ENCODE assay signal across 35 mouse cellular contexts in the genomic region with DNA sequence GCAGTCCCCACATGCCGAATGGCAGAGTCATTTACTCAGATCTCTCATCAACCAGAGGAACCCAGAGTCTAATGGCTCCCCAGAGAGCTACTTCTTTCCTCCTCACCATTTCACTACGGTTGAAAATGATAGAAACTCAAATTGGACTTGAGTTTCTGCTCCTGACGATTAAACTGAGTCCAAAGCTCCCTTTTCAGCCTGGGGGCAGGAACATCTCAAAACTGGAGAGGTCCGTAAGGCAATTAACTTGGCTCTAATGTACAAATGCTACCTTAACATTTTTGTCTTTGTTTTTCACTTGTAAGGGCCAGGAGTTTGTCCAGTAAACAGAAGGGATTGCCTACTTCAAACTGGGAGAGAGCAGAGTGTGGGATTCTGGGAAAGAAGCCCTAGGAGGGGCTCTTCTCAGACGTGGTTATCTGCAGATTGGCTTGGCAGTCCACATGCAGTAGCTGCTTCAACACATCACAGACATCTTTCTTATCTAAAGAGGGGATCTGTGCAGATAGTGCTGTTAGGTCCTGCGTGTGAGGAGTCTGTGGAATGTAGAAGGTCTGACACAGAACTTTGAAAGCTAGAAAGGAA. TPM values are rescaled to one million over a fixed set of nuclear protein-coding genes. Genes with fewer than 3 reads are reported as not detected.
DNase-seq lines count a peak whose midpoint lies in the region; ATAC-seq lines count a peak whose summit lies in the region.
"Had no signal": no experiment of that assay in that cellular context is flagged by ENCODE, and none has a peak within 500 bp of the region (broad histone marks: within the 10 kb centered on the region; RNA-seq: fewer than 3 reads in every experiment).

No protein-coding gene starts in this region.

- peaks cover 6% of the 10 kb centered on the region; the same call in 1 of the 2 replicates for H3K36me3 ChIP-seq in heart, embryonic 10.5 days
- no peaks in the 10 kb centered on the region for H3K36me3 ChIP-seq in neural tube, embryonic 15.5 days
- H3K36me3 ChIP-seq in embryonic facial prominence, embryonic 11.5 days (replicated peaks; ENCODE audit: control insufficient read depth, insufficient read depth, low read depth, low read length), result no peaks in the 10 kb centered on the region
- H3K36me3 ChIP-seq: embryonic facial prominence, embryonic 13.5 days; heart, embryonic 15.5 days; liver, embryonic 15.5 days; midbrain, embryonic 12.5 days; neural tube, embryonic 13.5 days had no signal

- peaks cover 72% of the 10 kb centered on the region for H3K27me3 ChIP-seq in heart, embryonic 10.5 days (ENCODE audit: insufficient read depth, poor library complexity, severe bottlenecking)
- H3K27me3 ChIP-seq in neural tube, embryonic 15.5 days (replicated peaks), result peaks cover 98% of the 10 kb centered on the region
- peaks cover 84% of the 10 kb centered on the region for H3K27me3 ChIP-seq in embryonic facial prominence, embryonic 11.5 days (ENCODE audit: control insufficient read depth, insufficient read depth, low read length)

- no peak for ATAC-seq in neural tube, embryonic 15.5 days (ENCODE audit: low FRiP score)
- ATAC-seq in embryonic facial prominence, embryonic 11.5 days (replicated peaks; ENCODE audit: insufficient number of reproducible peaks, low FRiP score, low TSS enrichment, low read depth), result no peak
- ATAC-seq: forebrain, embryonic 16.5 days; inflammation-experienced regulatory T-cells, adult 6 months had no signal

- H3K9me3 ChIP-seq in heart, embryonic 10.5 days, result no peaks in the 10 kb centered on the region
- no peaks in the 10 kb centered on the region for H3K9me3 ChIP-seq in neural tube, embryonic 15.5 days (replicated peaks)
- no peaks in the 10 kb centered on the region for H3K9me3 ChIP-seq in embryonic facial prominence, embryonic 11.5 days (replicated peaks; ENCODE audit: control insufficient read depth, low read length)
- H3K9me3 ChIP-seq: embryonic facial prominence, embryonic 13.5 days; heart, embryonic 15.5 days; liver, embryonic 15.5 days; midbrain, embryonic 12.5 days; neural tube, embryonic 13.5 days had no signal

- H3K27ac ChIP-seq in heart, embryonic 10.5 days, result 0 out of 2 replicates have a peak overlapping the region, but pooled peaks have one; percentile 2
- no peak overlapping the region for H3K27ac ChIP-seq in neural tube, embryonic 15.5 days (replicated peaks)
- H3K27ac ChIP-seq in embryonic facial prominence, embryonic 11.5 days (replicated peaks; ENCODE audit: low read depth, low read length), result no peak overlapping the region
- H3K27ac ChIP-seq: embryonic facial prominence, embryonic 13.5 days; heart, embryonic 15.5 days; hindbrain, embryonic 14.5 days; left cerebral cortex, adult 2 months; liver, embryonic 15.5 days; midbrain, embryonic 12.5 days; neural tube, embryonic 13.5 days; stomach, postnatal 0 days had no signal

- no peak overlapping the region for H3K4me3 ChIP-seq in heart, embryonic 10.5 days
- H3K4me3 ChIP-seq in neural tube, embryonic 15.5 days (replicated peaks), result no peak overlapping the region
- H3K4me3 ChIP-seq in embryonic facial prominence, embryonic 11.5 days (ENCODE audit: low read depth, low read length), result no peak overlapping the region
- H3K4me3 ChIP-seq: embryonic facial prominence, embryonic 13.5 days; heart, embryonic 15.5 days; left cerebral cortex, adult 2 months; liver, embryonic 15.5 days; midbrain, embryonic 12.5 days; neural tube, embryonic 13.5 days had no signal

- H3K4me2 ChIP-seq in neural tube, embryonic 15.5 days, result no peak overlapping the region
- no peak overlapping the region for H3K4me2 ChIP-seq in embryonic facial prominence, embryonic 11.5 days (ENCODE audit: low read depth, low read length)
- H3K4me2 ChIP-seq: embryonic facial prominence, embryonic 13.5 days; heart, embryonic 15.5 days; hindbrain, embryonic 14.5 days; liver, embryonic 15.5 days; lung, embryonic 14.5 days; midbrain, embryonic 12.5 days; neural tube, embryonic 13.5 days had no signal

- no peak overlapping the region for H3K9ac ChIP-seq in neural tube, embryonic 15.5 days (replicated peaks)
- H3K9ac ChIP-seq in embryonic facial prominence, embryonic 11.5 days (replicated peaks; ENCODE audit: low read length), result no peak overlapping the region
- H3K9ac ChIP-seq: embryonic facial prominence, embryonic 13.5 days; heart, embryonic 15.5 days; hindbrain, embryonic 14.5 days; liver, embryonic 15.5 days; lung, embryonic 14.5 days; midbrain, embryonic 12.5 days; neural tube, embryonic 13.5 days had no signal

- WGBS in heart, embryonic 10.5 days, result 18% methylated on average over 6 of the region's 6 CpGs
- WGBS in neural tube, embryonic 15.5 days, result 4% methylated on average over 6 of the region's 6 CpGs
- WGBS in embryonic facial prominence, embryonic 11.5 days, result 4% methylated on average over 6 of the region's 6 CpGs

- intact Hi-C loops in heart, postnatal 25 days (cut with DNase I), result no loop called here

- peak; percentile 62 for DNase-seq in heart, embryonic 10.5 days (ENCODE audit: low spot score)
- DNase-seq in heart, postnatal 25 days (ENCODE audit: low spot score), result no peak
- peak; percentile 46 for DNase-seq in neural tube, embryonic 10.5 days (ENCODE audit: extremely low spot score, low spot score)
- DNase-seq in embryonic facial prominence, embryonic 11.5 days (ENCODE audit: low spot score), result peak; percentile 4
- DNase-seq in retina, postnatal 1 day, result peak; percentile 18
- DNase-seq in ovary, postnatal 14 days (ENCODE audit: low spot score), result no peak
- DNase-seq in lung, postnatal 14 days, result no peak
- DNase-seq: adrenal gland, postnatal 25 days; cerebellum, adult 11-12 months; cerebellum, adult 9-11 months; gastrocnemius, postnatal 10 days; kidney, adult 11 months; kidney, postnatal 25 days; left cerebral cortex, postnatal 4 days; lung, embryonic 14.5 days; right cerebral cortex, adult 18-20 months; spleen, adult 18-20 months; thymus, adult 18-20 months; thymus, postnatal 36 days had no signal

- peaks cover 64% of the 10 kb centered on the region for H3K4me1 ChIP-seq in heart, embryonic 10.5 days
- peaks cover 9% of the 10 kb centered on the region for H3K4me1 ChIP-seq in neural tube, embryonic 15.5 days
- H3K4me1 ChIP-seq in embryonic facial prominence, embryonic 11.5 days (ENCODE audit: control insufficient read depth, insufficient read depth, low read length), result peaks cover 3% of the 10 kb centered on the region; the same call in 1 of the 2 replicates
- H3K4me1 ChIP-seq: liver, embryonic 15.5 days had no signal

RNA-seq across cellular contexts. Expression of a gene that starts 23.0 kb away (rescaled TPM):
- polyA plus RNA-seq in heart, embryonic 10.5 days (2016; fragmentation: Nextera tagmentation; extraction: Ambion mirVana), result 10.3 and 16.7 TPM in 2 replicates
- 10 to 100 TPM; 49.0 to 56.6 TPM for total RNA-seq in heart, postnatal 25 days (2021)
- 1.0 TPM in 1 of 2 replicates, not detected in the other for polyA plus RNA-seq in neural tube, embryonic 15.5 days (2015; fragmentation: Nextera tagmentation; extraction: Ambion mirVana)
- 8.3 and 8.7 TPM in 2 replicates for polyA plus RNA-seq in embryonic facial prominence, embryonic 11.5 days (2014; fragmentation: Nextera tagmentation; extraction: Ambion mirVana)
- total RNA-seq: layer of hippocampus, adult 18-20 months; layer of hippocampus, postnatal 10 days; left cerebral cortex, adult 2 months; left cerebral cortex, postnatal 4 days; megakaryocyte progenitor cell, adult 5-6 weeks had no signal
- polyA plus RNA-seq: forebrain, embryonic 11.5 days; forebrain, embryonic 16.5 days; hindbrain, embryonic 14.5 days; inflammation-experienced regulatory T-cells, adult 6 months; kidney, embryonic 14.5 days; midbrain, embryonic 12.5 days had no signal

Comparison
In these comparisons a context has a peak if more than half of its experiments do, and no peak if none do; other contexts are left out.
1. DNase-seq: peak in heart, embryonic 10.5 days (single experiment), neural tube, embryonic 10.5 days (single experiment), embryonic facial prominence, embryonic 11.5 days (single experiment) and retina, postnatal 1 day (single experiment); none in heart, postnatal 25 days (single experiment), ovary, postnatal 14 days (single experiment) and lung, postnatal 14 days (single experiment).